Mouse (Mus musculus) T-helper 1 cell (primary cell): ENCODE results near the gene Zcchc8.

Experiments used
- in situ Hi-C: fragments of 300-600 bp; cut with MboI, MseI; formaldehyde crosslinking; loops from one replicate; pipeline ENCODE4 v1.15.1; 2025; ENCODE audit warnings: high pct_unique_total_duplicates

Zcchc8 gene

DNA sequence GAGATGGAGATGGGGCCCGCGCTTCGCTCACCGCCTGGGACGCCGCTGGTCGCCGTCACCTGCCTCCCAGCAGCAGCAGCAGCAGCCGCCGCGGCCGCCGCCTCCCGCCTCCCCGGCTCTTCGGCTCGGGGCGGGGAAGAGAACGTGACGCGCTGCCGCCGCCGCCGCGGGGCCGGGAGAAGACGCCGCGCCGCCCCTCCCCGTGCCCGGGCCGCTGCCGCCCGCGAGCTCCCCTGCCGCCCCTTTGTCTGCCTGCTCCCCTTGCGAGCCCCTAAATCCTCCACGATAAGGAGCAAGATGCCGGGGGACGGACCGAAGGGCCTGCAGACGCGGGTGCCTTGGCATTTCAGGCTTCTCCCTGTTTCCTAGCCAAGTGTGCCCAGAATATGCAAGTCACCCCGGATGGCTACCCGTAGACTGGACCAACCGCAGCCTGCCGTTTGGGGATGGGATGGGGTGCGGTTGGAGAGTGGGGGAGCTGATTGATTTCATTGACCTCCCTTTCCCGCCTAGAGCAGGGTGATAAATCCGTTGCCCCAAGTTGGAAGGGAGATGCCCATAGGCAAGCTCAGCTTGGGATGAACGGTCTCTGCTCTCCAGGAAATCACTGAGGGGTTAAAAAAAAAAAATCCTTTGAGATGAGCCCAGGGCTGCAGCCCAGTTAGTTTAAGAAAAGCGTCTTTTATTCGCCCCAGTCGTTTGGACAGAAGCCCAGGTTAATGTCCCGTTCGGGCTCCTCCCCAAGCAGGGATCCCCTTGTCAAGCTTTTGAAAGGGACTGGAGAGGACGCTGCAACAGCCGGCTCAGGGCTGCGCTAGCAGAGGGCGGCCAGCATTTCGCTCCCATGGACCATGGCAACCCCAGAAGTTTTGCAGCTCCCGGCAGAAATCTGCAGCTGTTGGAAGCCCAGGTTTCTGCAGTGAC is 36.4 kb downstream of the Zcchc8 start, which contains the start of gene Clip1:
Gene Clip1 (minus strand): TSS at position 398 of the 924 bp plus-strand sequence.
- in situ Hi-C loops, result no loop called here

DNA sequence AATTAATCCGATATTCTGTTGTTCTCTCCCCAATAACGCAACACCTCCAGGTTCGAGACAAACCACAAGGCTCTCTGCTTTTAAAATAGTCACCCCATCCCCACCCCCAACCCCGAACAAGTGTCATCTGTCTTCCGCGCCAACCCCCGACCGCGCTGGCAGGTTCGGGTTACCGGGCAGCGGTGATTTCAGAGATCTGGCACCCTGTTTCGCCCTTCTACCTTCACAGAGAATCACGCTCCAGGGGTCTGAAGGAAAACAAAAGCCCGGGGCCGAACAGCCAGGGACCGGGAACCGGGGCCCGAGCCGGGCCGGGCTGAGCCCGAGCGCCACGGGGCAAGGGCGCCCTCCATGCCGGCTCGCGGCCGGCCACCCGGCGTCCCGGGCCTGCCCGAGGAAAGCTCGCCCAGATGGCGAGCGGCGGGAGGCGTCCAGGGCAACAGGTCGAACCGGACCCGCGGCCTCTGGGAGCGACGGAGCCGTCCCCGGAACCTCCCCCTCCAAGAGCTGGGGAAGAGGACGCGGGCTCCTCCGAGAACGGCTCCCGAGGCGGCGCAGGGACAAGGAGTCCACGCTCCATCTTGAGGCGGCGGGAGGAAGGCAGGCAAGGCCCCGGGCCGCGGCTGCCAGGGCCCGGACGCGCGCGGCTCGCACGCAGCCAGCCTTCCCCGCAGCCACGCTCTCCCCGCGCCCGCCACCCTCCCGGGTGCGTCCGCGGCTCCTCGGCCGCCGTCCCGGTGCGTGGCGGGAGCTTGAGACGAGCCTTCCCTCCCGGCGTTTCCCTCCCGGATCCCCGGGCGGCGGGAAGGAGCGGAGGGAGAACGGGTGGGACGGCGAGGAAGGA is 37.3 kb downstream of the Zcchc8 start:
- in situ Hi-C loops, result no loop called here

DNA sequence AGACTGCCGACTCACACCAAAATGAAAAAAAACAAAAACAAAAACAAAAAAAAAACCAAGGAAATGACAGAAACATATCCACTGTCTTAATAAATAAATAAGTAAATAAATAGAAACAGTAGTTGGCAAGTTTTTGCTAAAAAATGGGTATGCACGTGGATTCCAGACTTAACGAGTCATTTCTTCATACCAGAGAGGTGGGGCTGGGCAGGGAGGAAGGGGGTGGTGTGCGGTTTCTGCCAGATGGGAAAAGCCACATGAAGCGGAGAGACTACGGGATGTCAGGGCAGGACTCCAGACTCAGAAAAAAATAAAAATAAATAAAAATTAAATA is 37.9 kb downstream of the Zcchc8 start:
- in situ Hi-C loops, result no loop called here

DNA sequence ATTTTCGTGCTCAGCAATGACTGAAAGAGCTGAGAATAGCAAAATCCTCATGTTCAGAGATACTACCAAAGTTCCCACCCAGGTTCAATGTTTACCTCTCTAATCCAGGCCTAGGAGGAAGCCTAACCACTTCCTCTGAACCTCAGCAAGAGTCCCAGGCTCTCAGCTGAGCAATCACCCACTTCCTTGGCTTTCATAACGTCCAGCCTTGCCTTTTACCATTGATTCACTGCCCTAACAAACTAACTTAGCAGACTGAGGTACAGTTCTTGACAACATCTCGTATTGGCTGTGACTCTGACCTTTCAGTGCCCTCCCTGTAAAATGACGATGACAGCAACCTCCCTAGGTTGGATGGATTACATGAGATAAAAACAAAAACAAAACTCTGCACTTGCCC is 38.5 kb downstream of the Zcchc8 start:
- in situ Hi-C loops, result no loop called here

DNA sequence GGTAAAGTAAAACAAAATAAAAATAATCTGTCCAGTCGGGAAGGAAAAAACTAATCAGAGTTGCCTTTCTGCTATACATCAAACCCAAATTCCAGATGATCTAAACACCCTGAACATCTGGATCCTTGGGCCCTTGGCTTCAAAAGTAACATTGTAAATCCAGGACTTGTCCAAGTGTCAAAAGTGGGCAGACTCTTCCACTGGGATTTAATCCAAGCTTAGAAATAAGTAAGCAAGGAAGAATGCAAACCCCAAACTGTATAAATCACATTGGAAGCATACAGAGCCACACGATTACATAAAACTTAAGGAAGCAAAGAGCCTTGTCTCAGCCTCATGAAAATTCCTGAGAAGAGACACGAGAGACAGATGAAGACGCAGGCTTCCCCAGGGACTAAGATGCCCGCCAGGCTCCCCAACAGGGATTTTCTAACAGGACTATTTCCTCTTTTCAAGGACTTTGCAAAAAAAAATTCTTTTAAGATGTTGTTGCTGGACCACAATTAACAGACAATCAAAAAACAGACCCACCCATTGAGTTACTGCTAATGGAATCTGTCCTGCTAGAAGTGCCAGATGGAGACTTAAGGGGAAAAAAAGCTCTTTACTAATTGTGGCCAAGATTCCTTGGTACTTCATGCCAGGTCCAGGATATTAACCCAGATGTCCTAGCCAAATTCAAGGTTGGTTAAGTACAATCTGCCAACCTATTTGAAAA is 41.2 kb downstream of the Zcchc8 start:
- in situ Hi-C loops, result no loop called here

DNA sequence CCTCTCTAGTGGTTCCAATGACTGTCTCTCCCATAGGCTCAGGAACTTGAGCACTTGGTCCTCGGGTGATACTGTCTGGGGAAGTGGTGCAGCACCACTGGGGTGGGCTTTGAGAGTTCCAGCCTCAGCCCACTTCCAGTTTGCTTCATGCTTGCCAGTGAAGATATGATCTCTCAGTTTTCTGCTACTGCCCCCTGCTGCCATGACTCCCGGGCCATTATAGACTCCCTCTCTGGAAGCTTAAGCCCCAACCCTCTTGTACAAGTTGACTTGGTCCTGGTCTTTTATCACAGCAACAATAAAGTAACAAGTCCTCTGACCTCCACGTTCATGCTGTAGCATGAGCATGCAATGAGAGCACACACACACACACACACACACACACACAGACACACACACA is 41.8 kb downstream of the Zcchc8 start:
- in situ Hi-C loops, result no loop called here

DNA sequence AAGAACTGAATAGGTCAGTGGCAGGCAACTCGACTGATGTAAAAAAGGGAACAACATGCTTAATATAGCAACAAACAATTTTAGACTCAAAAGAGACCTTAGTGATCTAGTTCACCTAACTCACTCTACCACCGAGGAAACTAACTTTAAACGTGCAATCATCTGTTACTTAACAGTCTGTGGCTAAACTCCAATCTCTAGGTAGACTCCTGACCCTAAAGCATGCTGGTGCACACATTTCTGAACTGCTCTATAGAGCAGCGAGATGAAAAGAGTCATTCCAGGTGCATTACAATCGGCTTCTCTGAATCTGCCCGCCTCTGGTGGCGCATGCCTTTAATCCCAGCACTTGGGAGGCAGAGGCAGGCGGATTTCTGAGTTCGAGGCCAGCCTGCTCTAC is 45.2 kb downstream of the Zcchc8 start:
- in situ Hi-C loops, result no loop called here

DNA sequence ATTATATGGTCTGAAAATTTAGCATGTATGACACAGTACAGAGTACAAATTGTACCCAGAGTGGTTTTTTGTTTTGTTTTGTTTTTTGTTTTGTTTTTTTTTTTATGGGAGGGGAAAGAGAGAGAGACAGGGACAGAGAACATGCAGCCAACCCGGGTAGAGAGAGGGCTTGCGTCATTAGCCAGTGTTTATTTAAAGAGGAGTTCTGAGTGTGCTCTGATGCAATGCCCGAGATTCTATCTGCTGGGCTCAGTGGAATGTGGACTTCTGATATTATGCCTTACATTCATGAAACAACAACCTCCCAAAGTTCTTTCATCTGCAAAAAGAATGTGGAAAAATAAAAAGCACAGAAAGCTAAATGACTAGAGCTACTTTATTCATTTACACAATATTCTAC is 45.7 kb downstream of the Zcchc8 start:
- in situ Hi-C loops, result no loop called here

DNA sequence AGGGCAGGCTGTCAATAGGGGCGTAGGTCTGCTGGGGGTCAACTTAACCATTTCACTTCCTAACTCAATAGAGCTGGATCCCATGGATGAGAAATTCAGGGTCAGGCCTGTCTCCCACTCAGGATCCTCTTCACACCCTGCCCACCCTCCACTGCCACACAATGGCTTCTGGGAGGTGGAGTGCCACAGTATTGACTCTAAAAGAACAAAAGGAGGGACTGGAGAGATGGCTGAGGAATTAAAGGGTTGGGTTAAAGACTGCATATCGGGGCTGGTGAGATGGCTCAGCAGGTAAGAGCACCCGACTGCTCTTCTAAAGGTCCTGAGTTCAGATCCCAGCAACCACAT is 49.5 kb downstream of the Zcchc8 start:
- in situ Hi-C loops, result no loop called here

DNA sequence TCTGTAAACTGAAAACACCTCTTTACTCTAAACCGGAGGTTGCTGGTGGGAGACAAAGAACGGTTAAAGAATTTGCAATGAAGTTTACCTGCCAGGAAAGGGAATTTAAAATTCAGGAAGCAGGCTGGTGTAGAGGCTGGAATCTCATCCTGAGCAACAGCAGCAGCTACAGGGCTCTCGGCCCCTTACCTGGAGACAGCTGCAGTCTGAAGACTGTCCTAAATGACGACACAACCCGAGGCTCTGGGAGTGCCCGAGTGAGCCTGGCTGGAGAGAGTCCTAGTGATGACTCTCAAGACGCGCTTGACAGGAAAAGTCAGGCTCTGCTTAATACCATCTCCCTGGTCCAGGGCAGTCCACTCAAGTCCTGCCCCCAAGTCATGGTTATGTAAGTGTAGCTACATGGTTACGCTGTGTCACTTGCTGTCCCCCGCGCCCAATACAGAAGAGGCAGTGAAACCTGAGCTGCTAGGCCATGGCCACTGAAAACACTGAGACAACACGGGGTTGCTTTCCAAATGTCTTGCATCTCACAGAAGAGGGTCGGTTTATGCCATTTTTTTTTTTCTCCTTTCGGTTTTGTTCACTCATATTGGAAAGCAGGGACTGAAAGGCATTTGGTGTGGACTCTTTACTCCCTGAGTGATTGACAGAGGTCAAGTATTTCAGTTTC is 50.0 kb downstream of the Zcchc8 start:
- in situ Hi-C loops, result no loop called here

DNA sequence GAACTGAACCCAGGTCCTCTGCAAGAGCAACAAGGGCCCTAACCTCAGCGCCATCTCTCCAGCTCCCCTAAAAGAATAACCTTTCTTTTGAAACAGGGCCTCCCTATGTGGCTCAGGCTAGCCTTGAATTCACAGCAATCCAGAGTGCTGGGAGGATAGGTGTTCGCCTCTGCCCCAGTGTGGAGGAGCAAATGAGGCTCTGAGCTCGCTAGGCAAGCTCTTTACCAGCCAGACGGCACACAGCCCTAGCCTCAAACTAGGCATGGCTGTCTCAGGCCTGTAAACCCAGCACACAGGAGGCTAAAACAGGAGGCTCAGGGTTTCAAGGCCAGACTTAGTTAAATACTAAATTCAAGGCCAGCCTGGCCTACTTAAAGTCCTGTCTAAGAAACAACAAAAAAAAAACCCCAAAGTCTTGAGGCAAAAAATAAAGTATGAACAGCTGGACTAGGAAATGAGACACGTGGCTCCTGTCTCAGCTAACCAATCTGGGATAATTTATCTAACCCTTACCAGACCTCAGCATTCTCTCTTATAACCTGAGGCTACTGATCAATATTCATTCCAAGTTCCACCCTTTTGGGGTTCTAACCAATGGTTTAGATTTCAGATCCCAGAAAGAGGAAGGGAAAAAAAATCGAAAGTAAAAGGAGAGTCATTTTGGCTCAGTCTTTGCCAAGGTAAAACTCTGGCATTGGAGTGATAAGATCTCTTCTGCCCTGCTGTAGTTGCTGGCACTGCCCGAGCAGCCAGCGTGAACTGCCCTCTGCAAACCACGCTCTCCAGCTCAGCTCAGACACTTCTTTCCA is 50.7 kb downstream of the Zcchc8 start:
- in situ Hi-C loops, result no loop called here

DNA sequence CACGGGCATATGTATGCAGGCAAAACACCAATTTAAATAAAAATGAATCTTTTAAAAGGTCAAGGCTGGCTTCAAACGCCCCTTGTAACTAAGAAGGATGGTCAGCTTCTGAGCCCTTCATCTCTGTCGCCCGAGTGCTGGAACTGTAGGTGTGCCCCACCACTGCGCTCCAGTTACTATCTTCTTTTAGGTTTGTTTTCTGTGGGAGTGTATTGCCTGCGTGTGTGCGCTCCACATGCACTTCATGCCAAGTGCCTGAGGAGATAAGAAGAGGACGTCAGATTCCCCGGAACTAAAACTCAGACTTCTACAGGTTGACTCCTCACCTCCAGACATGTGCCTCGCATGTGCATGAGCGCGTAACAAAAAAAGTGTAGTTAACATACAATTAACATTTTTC is 53.0 kb downstream of the Zcchc8 start:
- in situ Hi-C loops, result no loop called here

DNA sequence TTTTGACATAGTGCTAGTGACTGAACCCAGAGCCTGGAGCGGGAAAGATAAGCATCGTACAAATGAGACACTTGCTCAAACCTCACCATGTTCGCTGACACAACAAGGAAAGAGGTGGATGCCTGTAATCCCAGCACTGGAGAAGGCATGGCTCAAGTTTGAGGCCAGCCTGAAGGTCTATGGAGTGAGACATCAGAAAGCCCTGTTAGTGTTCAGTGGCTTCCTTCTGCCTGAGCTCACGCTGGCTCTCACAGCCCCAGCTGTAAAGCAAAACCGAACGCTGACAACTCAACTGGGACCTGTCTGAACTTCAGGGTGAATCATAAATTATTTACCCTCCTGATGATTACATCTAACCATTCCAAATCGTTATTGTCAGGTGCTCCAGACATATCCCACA is 54.9 kb downstream of the Zcchc8 start:
- in situ Hi-C loops, result no loop called here

DNA sequence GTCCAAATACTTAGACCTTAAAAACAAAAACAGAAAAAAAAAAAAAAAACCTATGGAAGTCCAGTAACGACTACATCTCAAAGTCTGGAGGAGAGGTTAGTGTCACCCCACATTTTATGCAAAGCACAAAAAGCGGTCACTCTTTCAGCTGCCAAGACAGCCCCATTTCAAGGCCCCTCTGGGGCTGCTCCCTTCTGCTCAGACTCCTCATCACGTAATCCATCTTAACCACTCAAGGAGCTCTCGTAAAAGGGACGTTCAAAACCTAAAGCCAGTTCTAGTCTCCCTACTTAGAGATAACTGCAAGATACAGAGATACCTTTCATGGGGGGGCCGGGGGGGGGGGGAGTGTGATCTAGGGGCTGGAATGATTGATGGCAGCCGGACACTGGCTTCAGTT is 56.6 kb downstream of the Zcchc8 start:
- in situ Hi-C loops, result no loop called here

DNA sequence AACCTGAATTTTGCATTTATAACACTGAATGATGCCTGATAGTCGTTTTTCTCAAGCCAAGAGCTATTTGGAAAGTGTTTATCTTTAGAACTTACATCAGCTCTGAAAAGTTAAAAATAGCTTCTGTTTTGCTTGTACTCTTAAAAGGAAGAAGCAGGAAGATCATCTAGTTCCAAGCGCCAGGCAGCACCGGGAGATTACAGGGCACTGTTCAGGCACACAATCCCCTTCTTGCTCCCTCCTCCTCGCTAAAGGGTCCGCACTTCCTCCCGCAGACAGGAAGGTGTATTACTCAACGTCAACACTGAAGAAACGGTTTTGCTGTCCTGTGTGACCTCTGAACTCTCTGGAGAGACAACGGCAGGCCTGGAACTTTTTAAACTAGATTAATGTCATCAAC is 58.8 kb downstream of the Zcchc8 start:
- in situ Hi-C loops, result no loop called here

DNA sequence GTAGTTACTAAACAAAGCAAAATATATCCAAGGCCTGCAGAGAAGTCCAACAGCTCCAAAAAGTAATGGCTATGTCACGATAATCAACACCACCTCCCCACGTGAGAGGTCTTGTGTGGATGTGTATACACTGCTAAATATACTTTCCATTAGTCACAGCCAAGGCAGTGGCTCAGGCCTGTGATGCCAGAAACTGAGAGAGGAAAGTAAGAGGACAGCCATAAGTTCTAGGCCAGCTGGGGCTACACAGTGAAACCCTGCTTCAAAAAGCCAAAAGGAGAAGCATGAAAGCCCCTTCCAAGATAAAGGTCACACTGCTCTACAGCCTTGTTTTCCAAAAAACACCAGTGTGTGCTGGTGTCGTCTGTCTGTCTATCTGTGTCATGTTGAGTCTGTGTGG is 59.3 kb downstream of the Zcchc8 start:
- in situ Hi-C loops, result no loop called here

DNA sequence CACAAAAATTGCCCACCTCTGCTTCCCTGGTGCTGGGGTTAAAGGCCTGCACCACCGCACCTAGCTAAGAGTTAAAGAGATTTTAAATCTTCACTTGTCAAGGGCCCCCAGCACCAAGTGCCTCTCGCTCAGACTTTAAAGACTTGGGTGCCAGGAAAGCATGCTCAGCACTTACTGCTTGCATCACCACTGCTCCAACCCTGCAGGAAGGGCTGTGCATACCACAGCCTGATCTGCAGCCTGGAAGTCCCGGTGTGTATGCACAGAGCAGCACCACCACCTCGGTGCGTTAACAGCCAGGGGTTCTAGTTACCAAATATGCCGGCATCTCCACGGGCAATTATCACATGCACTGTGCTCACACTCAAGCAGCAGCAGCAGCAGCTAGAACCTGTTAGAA is 63.2 kb downstream of the Zcchc8 start:
- in situ Hi-C loops, result no loop called here

DNA sequence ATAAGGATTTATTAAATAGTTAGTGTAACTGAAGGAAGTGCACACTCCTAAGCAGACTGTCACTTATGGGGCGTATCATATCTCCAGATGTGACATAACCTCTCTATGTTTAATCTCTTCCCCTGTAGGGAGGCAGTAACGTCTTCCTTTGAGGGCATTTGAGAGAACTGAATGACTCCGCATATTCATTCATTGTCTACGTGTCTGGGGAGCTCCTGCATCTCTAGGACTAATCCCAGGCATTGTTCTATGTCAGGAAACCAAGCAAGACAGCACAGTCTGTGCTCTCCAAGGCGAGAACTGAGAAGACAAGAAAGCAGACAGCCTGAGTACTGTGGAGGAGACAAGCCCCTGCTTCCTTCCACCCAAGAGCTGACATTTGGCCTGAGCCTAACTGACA is 66.0 kb downstream of the Zcchc8 start:
- in situ Hi-C loops, result no loop called here

DNA sequence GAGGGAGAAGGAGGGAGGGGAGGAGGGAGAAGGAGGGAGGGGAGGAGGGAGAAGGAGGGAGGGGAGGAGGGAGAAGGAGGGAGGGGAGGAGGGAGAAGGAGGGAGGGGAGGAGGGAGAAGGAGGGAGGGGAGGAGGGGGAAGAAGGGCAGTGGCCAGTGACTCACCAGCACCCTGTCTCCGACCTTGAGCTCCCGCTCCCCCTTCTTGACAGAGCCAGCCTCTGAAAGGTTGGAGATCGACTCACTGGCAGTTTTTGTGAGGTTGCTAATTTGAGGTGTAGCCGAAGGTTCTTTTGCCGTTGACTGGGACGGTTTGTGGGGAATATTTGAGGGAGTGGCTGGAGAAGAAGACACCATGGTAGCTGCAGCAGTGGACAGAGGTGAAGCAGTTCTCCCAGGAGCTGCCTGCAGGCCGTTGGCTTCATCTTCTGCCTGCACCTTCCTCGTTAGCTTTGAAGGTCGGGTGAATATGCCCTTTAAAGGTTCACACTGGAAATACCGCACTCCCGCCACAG is 67.6 kb downstream of the Zcchc8 start:
- in situ Hi-C loops, result no loop called here

DNA sequence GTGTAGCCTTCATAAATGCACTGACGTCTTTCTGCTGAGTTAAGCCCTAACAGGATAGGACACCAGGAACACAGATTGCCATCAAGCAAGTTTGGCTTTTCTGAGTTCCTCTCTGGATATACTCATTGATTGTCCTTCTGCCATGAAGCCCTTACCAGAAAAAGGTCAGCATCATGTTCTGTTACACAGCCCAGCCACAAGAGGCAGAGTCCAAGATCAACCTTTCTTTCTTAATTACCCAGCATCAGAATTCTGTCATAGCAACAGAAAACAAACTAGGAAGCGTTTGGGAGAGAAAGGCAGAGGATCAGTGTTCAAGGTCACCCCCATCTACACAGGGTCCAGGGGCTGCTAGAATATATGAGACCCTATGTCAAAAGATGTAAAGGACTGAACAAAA is 70.1 kb downstream of the Zcchc8 start:
- in situ Hi-C loops, result no loop called here
